Comparison of ENCODE assay signal across 8 mouse cellular contexts in the genomic region with DNA sequence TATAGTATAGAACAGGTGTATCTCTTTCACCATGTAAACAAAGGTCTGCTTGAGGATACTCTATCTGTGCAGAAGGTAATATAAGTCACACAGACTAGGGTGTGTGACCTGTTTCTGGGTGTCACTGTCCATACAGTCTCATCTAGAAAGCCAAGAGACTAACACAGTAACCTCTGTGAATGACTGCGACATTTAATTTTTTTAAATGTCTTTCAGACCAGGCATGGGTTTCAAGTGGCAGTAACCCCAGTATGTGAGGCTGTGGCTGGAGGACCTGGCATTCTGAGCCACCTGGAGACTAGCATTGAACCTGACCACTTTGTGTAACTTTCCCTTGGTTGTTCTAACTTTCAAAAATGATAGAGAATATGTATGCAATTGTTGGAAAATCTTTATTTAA. TPM values are rescaled to one million over a fixed set of nuclear protein-coding genes. Genes with fewer than 3 reads are reported as not detected.
A peak's percentile ranks its signal among the peaks of the same experiment; 100 is the strongest.
DNase-seq lines count a peak whose midpoint lies in the region; ATAC-seq and TF ChIP-seq lines count a peak whose summit lies in the region.

No protein-coding gene starts in this region.

- H3K4me3 ChIP-seq in kidney, adult 2 months (ENCODE audit: insufficient read depth, low read depth, low read length): peak overlapping the region; percentile 19; the same call in 1 of the 2 replicates
- H3K4me3 ChIP-seq in embryonic facial prominence, embryonic 12.5 days: peak overlapping the region; percentile 63; the same call in 1 of the 2 replicates
- H3K4me3 ChIP-seq in intestine, embryonic 14.5 days (ENCODE audit: low read depth, low read length): peak overlapping the region; percentile 60
- H3K4me3 ChIP-seq in midbrain, postnatal 0 days (ENCODE audit: low read depth, low read length): peak overlapping the region; percentile 72

- TF ChIP-seq CTCF in kidney, adult 2 months (conservative IDR thresholded peaks at IDR 0.05; ENCODE audit: insufficient read depth, insufficient read length, low read depth, low read length): no peak
- TF ChIP-seq CTCF in midbrain, postnatal 0 days (IDR thresholded peaks at IDR 0.05): no peak

- WGBS in kidney, adult 2 months: 47% methylated on average over 1 of the region's 1 CpGs
- 75% methylated on average over 1 of the region's 1 CpGs for WGBS in embryonic facial prominence, embryonic 12.5 days
- WGBS in intestine, embryonic 14.5 days: 83% methylated on average over 1 of the region's 1 CpGs
- 88% methylated on average over 1 of the region's 1 CpGs for WGBS in midbrain, postnatal 0 days

- ATAC-seq in embryonic facial prominence, embryonic 12.5 days (ENCODE audit: insufficient number of reproducible peaks, insufficient read depth, low FRiP score, low TSS enrichment): no peak
- no peak for ATAC-seq in intestine, embryonic 14.5 days (replicated peaks; ENCODE audit: low FRiP score, low TSS enrichment, low read depth)
- no peak for ATAC-seq in midbrain, postnatal 0 days (ENCODE audit: low FRiP score)

- H3K9me3 ChIP-seq in embryonic facial prominence, embryonic 12.5 days: no peaks in the 10 kb centered on the region
- no peaks in the 10 kb centered on the region for H3K9me3 ChIP-seq in intestine, embryonic 14.5 days (ENCODE audit: control insufficient read depth, low read length)
- H3K9me3 ChIP-seq in midbrain, postnatal 0 days (ENCODE audit: low read length): no peaks in the 10 kb centered on the region

- DNase-seq in kidney, adult 2 months: peak; percentile 26
- no peak for DNase-seq in kidney, adult 18-20 months
- no peak for DNase-seq in intestine, embryonic 14.5 days (ENCODE audit: low spot score)
- DNase-seq in midbrain, postnatal 0 days (ENCODE audit: low spot score): no peak
- no peak for DNase-seq in adrenal gland, postnatal 10 days
- DNase-seq in cerebellum, adult 9-11 months: no peak
- no peak for DNase-seq in layer of hippocampus, adult 9-10 months (ENCODE audit: low spot score)

- no peaks in the 10 kb centered on the region for H3K27me3 ChIP-seq in kidney, adult 2 months (replicated peaks; ENCODE audit: control insufficient read depth, insufficient read depth, low read length)
- H3K27me3 ChIP-seq in embryonic facial prominence, embryonic 12.5 days: no peaks in the 10 kb centered on the region
- no peaks in the 10 kb centered on the region for H3K27me3 ChIP-seq in intestine, embryonic 14.5 days (replicated peaks; ENCODE audit: control insufficient read depth, insufficient read depth, low read length)
- H3K27me3 ChIP-seq in midbrain, postnatal 0 days (ENCODE audit: insufficient read depth, low read length): no peaks in the 10 kb centered on the region

- H3K9ac ChIP-seq in embryonic facial prominence, embryonic 12.5 days: no peak overlapping the region
- H3K9ac ChIP-seq in intestine, embryonic 14.5 days (ENCODE audit: low read length): peak overlapping the region; percentile 79; the same call in 1 of the 2 replicates
- 0 out of 2 replicates have a peak overlapping the region, but pooled peaks have one; percentile 44 for H3K9ac ChIP-seq in midbrain, postnatal 0 days (replicated peaks; ENCODE audit: low read length, poor library complexity, severe bottlenecking)

- peaks cover 37% of the 10 kb centered on the region; the same call in 1 of the 2 replicates for H3K4me1 ChIP-seq in kidney, adult 2 months (ENCODE audit: control insufficient read depth, insufficient read depth, low read length)
- H3K4me1 ChIP-seq in embryonic facial prominence, embryonic 12.5 days: peaks cover 11% of the 10 kb centered on the region; the same call in 1 of the 2 replicates
- peaks cover 18% of the 10 kb centered on the region for H3K4me1 ChIP-seq in intestine, embryonic 14.5 days (replicated peaks; ENCODE audit: control insufficient read depth, insufficient read depth, low read length)
- peaks cover 5% of the 10 kb centered on the region; the same call in 1 of the 2 replicates for H3K4me1 ChIP-seq in midbrain, postnatal 0 days (ENCODE audit: insufficient read depth, low read length)

- no peak for TF ChIP-seq POLR2A in kidney, adult 2 months (IDR thresholded peaks at IDR 0.05; ENCODE audit: low read depth, low read length)

- H3K36me3 ChIP-seq in kidney, adult 2 months (ENCODE audit: control insufficient read depth, insufficient read depth, low read length): no peaks in the 10 kb centered on the region; the same call in 1 of the 2 replicates
- H3K36me3 ChIP-seq in embryonic facial prominence, embryonic 12.5 days: peaks cover 9% of the 10 kb centered on the region
- H3K36me3 ChIP-seq in intestine, embryonic 14.5 days (ENCODE audit: control insufficient read depth, insufficient read depth, low read length): peaks cover 8% of the 10 kb centered on the region
- peaks cover 2% of the 10 kb centered on the region; the same call in 1 of the 2 replicates for H3K36me3 ChIP-seq in midbrain, postnatal 0 days (ENCODE audit: insufficient read depth, low read length)

- peak overlapping the region; percentile 58 for H3K27ac ChIP-seq in kidney, adult 2 months (ENCODE audit: insufficient read depth, low read depth, low read length)
- H3K27ac ChIP-seq in embryonic facial prominence, embryonic 12.5 days: no peak overlapping the region
- no peak overlapping the region for H3K27ac ChIP-seq in intestine, embryonic 14.5 days (ENCODE audit: low read depth)
- no peak overlapping the region for H3K27ac ChIP-seq in midbrain, postnatal 0 days (ENCODE audit: low read depth, low read length)

- peak overlapping the region; percentile 59 for H3K4me2 ChIP-seq in embryonic facial prominence, embryonic 12.5 days (replicated peaks)
- H3K4me2 ChIP-seq in intestine, embryonic 14.5 days (ENCODE audit: low read length): peak overlapping the region; percentile 78
- H3K4me2 ChIP-seq in midbrain, postnatal 0 days (ENCODE audit: low read depth, low read length, poor library complexity, severe bottlenecking): peak overlapping the region; percentile 67

RNA-seq across cellular contexts. Expression of a gene that starts 1.2 kb away (rescaled TPM):
- 131 and 178 TPM in 2 replicates for polyA plus RNA-seq in kidney, adult 2 months (2012; rRNA removed)
- polyA plus RNA-seq in embryonic facial prominence, embryonic 12.5 days (2016; fragmentation: Nextera tagmentation; extraction: Ambion mirVana): 60.6 and 66.1 TPM in 2 replicates
- 58.1 and 67.1 TPM in 2 replicates for polyA plus RNA-seq in intestine, embryonic 14.5 days (2014; fragmentation: Nextera tagmentation; extraction: Ambion mirVana)
- 32.3 and 39.6 TPM in 2 replicates for total RNA-seq in midbrain, postnatal 0 days (2014; rRNA removed)
- polyA plus RNA-seq in midbrain, postnatal 0 days (2015; fragmentation: Nextera tagmentation; extraction: Ambion mirVana): 86.9 and 90.7 TPM in 2 replicates
- total RNA-seq in adrenal gland, postnatal 10 days (2021): 100 to 1,000 TPM; 154 TPM

Comparison
In these comparisons a context has a peak if more than half of its experiments do, and no peak if none do; other contexts are left out.
1. H3K4me3 ChIP-seq: peak in every context shown above with its lines; median percentile 72 in midbrain, postnatal 0 days; 63 in embryonic facial prominence, embryonic 12.5 days; 60 in intestine, embryonic 14.5 days; 19 in kidney, adult 2 months.